Mouse (Mus musculus): Measurements from ENCODE around the gene Ubald2.

GRCm38 (mm10) chr11:116406231-116406728, 27.6 kb upstream of the Ubald2 start:
- TF ChIP-seq POLR2A (IDR thresholded peaks at IDR 0.05; ENCODE audit: control insufficient read depth in 1 of 2, insufficient read depth in 1 of 2, low read depth in 1 of 2, low read length in 2 of 2, poor library complexity in 1 of 2) (no peak), CTCF (IDR thresholded peaks at IDR 0.05 in 2 of 3, conservative IDR thresholded peaks at IDR 0.05 in 1 of 3; ENCODE audit: control insufficient read depth in 1 of 3, insufficient read depth in 1 of 3, low read depth in 2 of 3, low read length in 3 of 3, poor library complexity in 1 of 3, severe bottlenecking in 1 of 3) (no peak), CHD1 (IDR thresholded peaks at IDR 0.05; ENCODE audit: low read depth, low read length) (no peak), NELFE (IDR thresholded peaks at IDR 0.05; ENCODE audit: low read depth, low read length) (no peak), GABPA (IDR thresholded peaks at IDR 0.05; ENCODE audit: low read depth, low read length) (no peak)
